Mouse (Mus musculus): ENCODE measurements around the gene Gpr87. TPM values are rescaled to one million over a fixed set of nuclear protein-coding genes. Genes with fewer than 3 reads are reported as not detected.

Gene Gpr87
- total and polyA plus RNA-seq, 3 experiments = not detected

GRCm38 (mm10) chr3:59174426-59175154, 20.3 kb downstream of the Gpr87 start:
- TF ChIP-seq SMC3 (IDR thresholded peaks at IDR 0.05; ENCODE audit: low read depth, low read length) = peak; percentile 45
- TF ChIP-seq BHLHE40 (IDR thresholded peaks at IDR 0.05; ENCODE audit: low read depth, low read length) = peak; percentile 70
- TF ChIP-seq CTCF (conservative IDR thresholded peaks at IDR 0.05 in 1 of 2, IDR thresholded peaks at IDR 0.05 in 1 of 2; ENCODE audit: low read depth in 2 of 2, low read length in 2 of 2) = peak in 1 of 2 experiments; percentile 59; a peak in 2 of 4 replicates
- no peak for TF ChIP-seq CHD2 (IDR thresholded peaks at IDR 0.05; ENCODE audit: low read length)
- no peak for TF ChIP-seq ZC3H11A (IDR thresholded peaks at IDR 0.05; ENCODE audit: low read depth, low read length)
- TF ChIP-seq E2F4 (IDR thresholded peaks at IDR 0.05; ENCODE audit: insufficient replicate concordance, low read depth, low read length) = no peak
- peak; percentile 50 for TF ChIP-seq RAD21 (IDR thresholded peaks at IDR 0.05; ENCODE audit: low read depth, low read length)
- TF ChIP-seq POLR2AphosphoS2 (IDR thresholded peaks at IDR 0.05; ENCODE audit: low read depth, low read length) = no peak
- peak; percentile 29; the same call in 1 of the 2 replicates for TF ChIP-seq ETS1 (conservative IDR thresholded peaks at IDR 0.05; ENCODE audit: low read depth, low read length)
- TF ChIP-seq ELF1 (IDR thresholded peaks at IDR 0.05; ENCODE audit: low read depth, low read length) = no peak
- Histone ChIP-seq H3K4me1 (ENCODE audit: control insufficient read depth in 1 of 2, insufficient read depth in 2 of 2) (peaks cover 0 to 20% of the 10 kb centered on the region in 2 experiments; a peak in 2 of 4 replicates), H3K4me3 (replicated peaks in 1 of 3; ENCODE audit: low read depth in 2 of 3, low read length in 2 of 3, poor library complexity in 1 of 3) (no peak overlapping the region), H3K9me3 (replicated peaks; ENCODE audit: low read length) (no peaks in the 10 kb centered on the region), H3K36me3 (replicated peaks in 1 of 2; ENCODE audit: control insufficient read depth in 1 of 2, insufficient read depth in 1 of 2, low read length in 1 of 2) (no peaks in the 10 kb centered on the region), H3K79me2 (replicated peaks; ENCODE audit: control insufficient read depth, extremely low read depth, insufficient read depth, poor library complexity, severe bottlenecking) (no peaks in the 10 kb centered on the region), H3K27me3 (replicated peaks) (no peaks in the 10 kb centered on the region), H3K4me2 (ENCODE audit: insufficient read depth, low read depth, poor library complexity, severe bottlenecking) (peak overlapping the region; percentile 92), H3K9ac (ENCODE audit: insufficient read depth, low read depth) (no peak overlapping the region), H3K27ac (ENCODE audit: insufficient read depth, low read depth) (no peak overlapping the region)
- in situ Hi-C loops (cut with MboI; ENCODE audit: low pct_ligation_motif_present, low pct_unique_long_range_greater_than_20kb, low sequenced_read_pairs) = loop anchor here (25.0 kb wide), 1 partner anchor 563 kb away; the partner anchor contains the start of gene Gm5538
- dilution Hi-C loops (cut with MboI; ENCODE audit: extremely low pct_ligation_motif_present, extremely low pct_unique_long_range_greater_than_20kb, low sequenced_read_pairs) = no loop called here
- peak; percentile 34 for DNase-seq (ENCODE audit: extremely low read depth)

- Histone ChIP-seq H3K4me1 (ENCODE audit: control insufficient read depth in 1 of 2, insufficient read depth in 2 of 2) (peaks cover 0 to 16% of the 10 kb centered on the region in 2 experiments; a peak in 2 of 4 replicates), H3K79me2 (replicated peaks; ENCODE audit: control insufficient read depth, extremely low read depth, insufficient read depth, poor library complexity, severe bottlenecking) (no peaks in the 10 kb centered on the region), H3K27me3 (replicated peaks) (no peaks in the 10 kb centered on the region), H3K4me3 (replicated peaks in 1 of 3; ENCODE audit: low read depth in 2 of 3, low read length in 2 of 3, poor library complexity in 1 of 3) (no peak overlapping the region), H3K9ac (ENCODE audit: insufficient read depth, low read depth) (no peak overlapping the region), H3K4me2 (ENCODE audit: insufficient read depth, low read depth, poor library complexity, severe bottlenecking) (no peak overlapping the region), H3K27ac (ENCODE audit: insufficient read depth, low read depth) (no peak overlapping the region), H3K9me3 (replicated peaks; ENCODE audit: low read length) (no peaks in the 10 kb centered on the region), H3K36me3 (replicated peaks in 1 of 2; ENCODE audit: control insufficient read depth in 1 of 2, insufficient read depth in 1 of 2, low read length in 1 of 2) (no peaks in the 10 kb centered on the region)
- in situ Hi-C loops (cut with MboI; ENCODE audit: low pct_ligation_motif_present, low pct_unique_long_range_greater_than_20kb, low sequenced_read_pairs) (loop anchor here (5.0 to 25.0 kb wide), 2 partner anchors 93 to 567 kb away; partner anchors contain the start of gene Gm5538), dilution Hi-C loops (cut with MboI; ENCODE audit: extremely low pct_ligation_motif_present, extremely low pct_unique_long_range_greater_than_20kb, low sequenced_read_pairs) (no loop called here)
- TF ChIP-seq E2F4 (IDR thresholded peaks at IDR 0.05; ENCODE audit: insufficient replicate concordance, low read depth, low read length) (no peak), ELF1 (IDR thresholded peaks at IDR 0.05; ENCODE audit: low read depth, low read length) (no peak), POLR2AphosphoS2 (IDR thresholded peaks at IDR 0.05; ENCODE audit: low read depth, low read length) (no peak), ZKSCAN1 (IDR thresholded peaks at IDR 0.05; ENCODE audit: borderline replicate concordance, low read depth, low read length) (no peak), NRF1 (IDR thresholded peaks at IDR 0.05; ENCODE audit: low read depth, low read length) (no peak), ZNF384 (IDR thresholded peaks at IDR 0.05; ENCODE audit: low read depth, low read length) (no peak), MAFK (IDR thresholded peaks at IDR 0.05; ENCODE audit: insufficient replicate concordance, low read length) (no peak), ZC3H11A (IDR thresholded peaks at IDR 0.05; ENCODE audit: low read depth, low read length) (no peak)
- no peak for DNase-seq (ENCODE audit: extremely low read depth)
These were observed 24.8 kb downstream of the Gpr87 start for GRCm38 (mm10) chr3:59169921-59170627.

All from CH12.LX (cell line).